Mouse (Mus musculus) effector memory CD4-positive, alpha-beta T cell, adult 5 months (primary cell): ENCODE measurements around the gene Acsf3. TPM values are rescaled to one million over a fixed set of nuclear protein-coding genes. Genes with fewer than 3 reads are reported as not detected.

Experiments used
- polyA plus RNA-seq: library from polyadenylated mRNA; unstranded; fragments of 100-300 nt; shearing (Covaris generic); gene quantifications from one replicate; pipeline ENCODE4 v1.2.1, GENCODE M21; 2017

Acsf3 gene
- polyA plus RNA-seq: 5.4 TPM

GRCm38 (mm10) chr8:122775285-122776155, at the start of gene Acsf3:
Gene Acsf3 (plus strand): TSS chr8:122775486.

GRCm38 (mm10) chr8:122847829-122848561, 72.7 kb downstream of the Acsf3 start, which contains the start of gene Cdh15:
Gene Cdh15 (plus strand): TSS chr8:122847966.

Other genes starting within 250 kb of the Acsf3 start
- 35.1 TPM for gene Piezo1, start 224.2 kb upstream of the Acsf3 start, polyA plus RNA-seq
- 77.6 TPM for gene Cdt1, start 207.5 kb upstream of the Acsf3 start, polyA plus RNA-seq
- 151 TPM for gene Aprt, start 198.6 kb upstream of the Acsf3 start, polyA plus RNA-seq
- 7.4 TPM for gene Galns, start 164.0 kb upstream of the Acsf3 start, polyA plus RNA-seq
- 33.9 TPM for gene Trappc2l, start 163.8 kb upstream of the Acsf3 start, polyA plus RNA-seq
- gene Pabpn1l, start 152.7 kb upstream of the Acsf3 start, polyA plus RNA-seq: not detected
- gene Cbfa2t3, start 76.4 kb upstream of the Acsf3 start, polyA plus RNA-seq: 1.5 TPM
- gene Cdh15, start 72.5 kb downstream of the Acsf3 start, polyA plus RNA-seq: not detected